Mouse (Mus musculus): ENCODE results near the gene Insr.
"Not testable (repeated sequence)": the region's sequence is repeated elsewhere in the genome, so short reads cannot be mapped to it uniquely, and the experiment has no call there.

Gene Insr

DNA sequence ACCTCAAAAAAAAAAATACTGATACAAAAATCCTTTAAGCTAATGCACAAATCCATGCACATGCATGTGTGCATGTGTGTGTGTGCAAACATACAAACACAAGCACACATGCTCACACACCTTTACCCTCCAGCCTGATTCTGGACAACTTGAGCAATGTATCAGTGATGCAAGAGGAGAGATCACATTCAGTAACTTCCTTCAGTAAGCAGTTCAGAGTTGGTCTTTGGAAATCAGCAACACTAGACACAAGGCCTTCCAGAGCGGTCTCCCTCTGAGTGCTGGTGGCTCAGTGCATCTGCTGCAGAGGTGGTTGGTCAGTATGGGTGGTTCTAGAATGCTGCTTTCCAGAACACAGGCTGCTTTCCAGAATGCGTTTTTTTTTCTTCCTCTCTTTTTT lies 46.8 kb downstream of the Insr start:
- no peak for DNase-seq (ENCODE audit: low read depth, low spot score)

DNA sequence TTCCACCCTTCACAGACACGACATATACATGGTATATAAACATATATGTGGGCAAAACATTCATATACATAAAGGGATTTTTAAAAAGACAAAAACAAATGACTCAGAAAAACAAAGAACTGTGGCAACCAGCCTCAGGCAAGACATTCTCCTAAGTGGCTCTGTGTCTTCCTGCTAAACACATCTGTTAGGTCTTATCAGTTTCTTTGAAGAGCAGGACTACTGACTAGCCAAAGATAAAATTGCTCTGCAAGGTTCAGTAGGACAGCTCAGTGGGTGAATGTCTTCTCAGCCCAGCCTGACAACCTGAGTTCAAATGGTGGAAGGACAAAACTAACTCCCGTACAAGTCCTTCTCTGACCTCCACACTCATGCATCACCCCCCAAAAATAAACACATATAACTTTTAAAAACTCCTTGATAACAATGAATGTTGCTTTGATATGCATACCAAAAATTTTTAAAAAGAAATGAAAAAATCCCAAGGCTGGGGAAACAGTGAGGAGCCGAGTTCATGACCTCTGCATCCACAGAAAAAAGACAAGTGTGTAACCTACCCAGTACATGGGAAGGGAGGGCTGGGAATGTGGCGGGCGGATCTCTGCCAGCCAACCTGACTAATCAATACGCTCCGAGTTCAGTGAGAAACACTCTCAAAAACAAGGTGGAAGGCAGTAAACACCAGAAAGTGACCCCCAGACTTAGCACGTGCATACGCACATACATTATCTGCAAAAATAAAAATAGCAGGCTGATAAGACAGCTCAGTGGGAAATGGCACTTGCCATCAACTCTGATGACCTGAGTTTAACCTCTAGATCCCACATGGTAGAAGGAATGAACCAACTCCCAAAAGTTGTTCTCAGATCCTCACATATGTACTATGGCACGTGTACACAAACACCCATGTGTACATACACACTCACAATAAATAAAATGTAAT lies 49.0 kb downstream of the Insr start:
- DNase-seq (ENCODE audit: low read depth, low spot score) = no peak

DNA sequence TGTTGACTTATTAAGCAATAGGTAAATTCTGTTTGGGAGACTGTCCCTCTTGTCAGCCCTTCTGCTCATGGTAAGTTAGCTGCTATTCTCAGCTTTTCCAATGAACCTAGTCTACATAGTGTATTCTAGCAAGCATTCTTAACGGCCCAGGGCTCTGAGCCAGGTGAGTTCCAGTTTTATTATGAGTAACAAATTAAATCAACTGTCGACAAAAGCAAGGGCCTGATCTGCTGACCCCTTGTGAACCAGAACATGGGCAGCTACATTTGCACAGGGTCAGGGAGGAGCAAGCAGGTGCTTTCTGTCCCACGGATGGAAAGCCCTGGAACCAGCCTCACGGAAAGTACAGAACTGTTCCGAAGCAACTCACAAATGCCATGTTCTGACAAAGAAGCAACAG lies 52.0 kb downstream of the Insr start:
- DNase-seq (ENCODE audit: low read depth, low spot score) = no peak

DNA sequence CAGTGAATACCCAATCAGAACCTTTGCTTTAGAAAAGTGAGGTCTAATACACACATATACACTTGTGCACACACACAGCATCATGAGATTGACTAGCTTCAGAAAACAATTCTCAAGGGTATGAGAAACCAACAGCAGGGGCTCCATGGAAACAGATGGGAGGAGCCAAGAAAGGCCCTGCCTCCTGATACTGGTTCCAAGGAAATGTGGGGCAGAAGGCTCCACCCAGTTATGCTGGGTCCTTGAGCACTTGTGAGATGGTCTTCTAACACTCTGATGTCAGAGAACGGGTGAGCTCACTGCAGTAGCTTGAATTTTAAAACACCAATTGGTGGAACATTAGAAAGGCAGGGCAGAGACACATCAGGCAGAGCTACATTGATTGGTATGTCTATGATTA lies 53.7 kb downstream of the Insr start:
- DNase-seq (ENCODE audit: low read depth, low spot score) = no peak

GRCm38 (mm10) chr8:3225184-3225583 lies 54.2 kb downstream of the Insr start:
- no peak for DNase-seq (ENCODE audit: low read depth, low spot score)

DNA sequence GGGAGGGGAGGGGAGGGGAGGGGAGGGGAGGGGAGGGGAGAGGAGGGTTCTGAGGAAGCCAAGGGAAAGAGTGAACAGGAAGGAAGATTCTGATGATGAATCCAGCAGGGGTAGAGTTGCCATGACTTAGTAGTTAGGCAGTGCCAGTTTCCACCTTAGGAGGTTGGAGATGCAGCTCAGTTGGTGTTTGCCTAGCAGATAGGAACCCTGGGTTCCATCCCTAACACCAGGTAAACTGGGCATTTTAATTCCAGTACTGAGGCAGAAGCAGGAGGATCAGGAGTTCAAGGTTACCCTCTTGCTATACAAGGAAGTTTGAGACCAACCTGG lies 56.8 kb downstream of the Insr start:
- DNase-seq (ENCODE audit: low read depth, low spot score) = no peak

DNA sequence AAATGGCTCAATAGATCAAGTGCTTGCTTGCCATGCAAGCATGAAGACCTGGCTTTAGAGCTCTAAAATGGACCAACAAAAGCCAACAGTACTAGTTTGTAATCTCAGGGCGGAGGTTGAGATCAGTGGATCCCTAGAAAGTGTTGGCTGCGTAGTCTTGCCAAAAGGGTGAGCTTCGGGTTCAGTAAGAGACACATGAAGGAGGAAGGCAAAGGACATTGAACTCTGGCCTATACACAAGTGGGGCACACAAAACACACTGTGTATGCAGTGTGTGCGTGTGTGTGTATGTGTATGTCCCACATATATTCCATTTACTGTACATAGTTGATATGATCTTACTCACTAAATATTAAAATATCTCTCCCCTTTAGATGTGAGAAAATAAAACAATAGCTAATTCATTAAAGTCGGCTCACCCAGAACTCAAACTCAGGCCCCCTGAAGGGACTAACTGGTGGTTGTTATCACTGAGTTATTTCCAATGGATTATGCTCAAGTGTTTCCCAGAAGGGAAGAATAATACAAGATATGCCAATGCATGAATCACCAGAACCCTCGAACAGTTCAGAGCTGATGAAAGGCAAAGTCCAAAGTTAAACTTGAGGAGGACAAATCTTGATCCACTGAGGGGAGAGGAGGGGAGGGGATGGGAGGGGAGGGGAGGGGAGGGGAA lies 57.3 kb downstream of the Insr start:
- DNase-seq (ENCODE audit: low read depth, low spot score) = peak; percentile 44

DNA sequence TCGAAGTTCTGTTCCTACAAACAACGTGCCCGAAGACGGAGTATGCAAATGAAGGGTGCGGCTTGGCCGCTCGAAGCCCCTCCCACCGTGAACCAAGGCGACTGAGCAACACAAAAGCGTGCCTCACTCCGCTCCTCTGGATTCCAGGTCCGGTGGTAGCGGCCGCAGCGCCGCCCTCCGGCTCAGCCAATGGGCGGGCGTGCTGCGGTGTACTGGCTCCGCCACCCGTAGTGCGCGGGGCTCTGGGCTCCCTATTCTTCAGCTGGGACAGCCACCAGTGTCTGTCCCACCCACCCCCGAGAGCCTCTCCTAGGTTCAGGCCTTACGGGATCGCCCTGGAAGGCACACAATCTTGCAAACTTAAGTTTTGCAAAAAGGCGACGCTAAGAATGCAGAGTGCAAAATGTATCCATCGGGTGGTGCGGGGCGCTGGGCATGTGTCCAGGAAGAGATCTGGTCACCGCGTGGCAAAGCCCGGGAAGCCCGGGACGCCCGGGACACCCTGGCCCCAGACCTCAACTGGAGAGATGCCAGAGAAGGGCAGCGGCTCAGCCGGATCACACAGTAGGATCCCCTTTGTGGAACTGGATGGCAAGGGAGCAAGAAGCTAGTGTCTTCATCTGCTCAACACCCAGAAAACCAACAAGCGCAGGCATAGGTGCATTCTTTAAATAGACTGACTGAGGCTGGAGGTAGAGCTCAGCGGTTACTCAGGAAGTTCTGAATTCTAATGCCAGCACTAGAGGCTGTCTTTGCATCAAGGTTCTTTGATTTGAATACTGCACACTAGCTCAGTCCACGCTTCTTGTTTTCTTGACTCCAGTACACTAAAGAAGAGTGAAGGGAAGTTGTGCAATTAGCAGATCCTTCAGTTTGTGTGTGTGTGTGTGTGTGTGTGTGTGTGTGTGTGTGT lies 58.1 kb downstream of the Insr start:
- DNase-seq (ENCODE audit: low read depth, low spot score) = peak; percentile 98

- DNase-seq (ENCODE audit: low read depth, low spot score) = peak; percentile 66
Measured at GRCm38 (mm10) chr8:3220502-3220901, 58.9 kb downstream of the Insr start.

GRCm38 (mm10) chr8:3219921-3220411 lies 59.5 kb downstream of the Insr start:
- DNase-seq (ENCODE audit: low read depth, low spot score) = no peak

GRCm38 (mm10) chr8:3219266-3219665 lies 60.2 kb downstream of the Insr start:
- DNase-seq (ENCODE audit: low read depth, low spot score) = peak; percentile 54

GRCm38 (mm10) chr8:3216541-3217092 lies 62.8 kb downstream of the Insr start:
- no peak for DNase-seq (ENCODE audit: low read depth, low spot score)

DNA sequence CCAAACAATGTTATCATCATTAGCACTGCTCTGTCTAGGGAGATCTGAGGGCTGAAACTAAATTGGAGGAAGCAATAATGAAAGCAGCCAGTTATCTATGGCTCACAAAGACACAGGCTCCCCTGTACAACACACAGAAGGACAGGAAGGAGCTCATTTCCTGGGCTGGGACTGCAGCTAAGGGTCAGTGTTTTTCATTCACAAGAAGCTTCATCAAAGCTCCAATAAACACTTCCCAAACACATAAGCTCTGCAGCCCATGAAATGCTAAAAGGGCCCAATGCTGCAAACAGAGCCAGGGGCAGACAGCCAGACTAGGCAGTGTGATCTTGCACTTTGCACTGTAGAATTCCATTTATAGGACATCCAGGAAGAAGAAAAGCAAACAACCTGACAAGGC lies 63.9 kb downstream of the Insr start:
- DNase-seq (ENCODE audit: low read depth, low spot score) = no peak

DNA sequence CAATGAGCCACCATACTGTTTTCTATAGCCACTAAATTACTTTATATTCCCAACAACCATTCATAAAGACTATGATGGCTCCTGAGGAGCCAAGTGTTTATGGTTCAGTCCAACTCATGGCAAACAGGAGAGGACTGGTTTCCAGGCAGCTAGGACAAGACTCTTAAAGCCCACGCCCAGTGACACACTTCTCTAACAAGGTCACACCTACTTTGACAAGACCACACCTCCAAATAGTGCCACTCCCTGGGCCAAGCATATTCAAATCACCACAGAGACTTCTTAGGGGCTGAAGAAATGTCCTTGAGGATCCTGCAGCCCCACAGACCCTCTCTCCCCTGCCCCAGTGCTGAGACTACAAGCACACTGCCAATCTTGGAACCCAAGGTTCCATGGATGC lies 64.8 kb downstream of the Insr start:
- DNase-seq (ENCODE audit: low read depth, low spot score) = no peak

DNA sequence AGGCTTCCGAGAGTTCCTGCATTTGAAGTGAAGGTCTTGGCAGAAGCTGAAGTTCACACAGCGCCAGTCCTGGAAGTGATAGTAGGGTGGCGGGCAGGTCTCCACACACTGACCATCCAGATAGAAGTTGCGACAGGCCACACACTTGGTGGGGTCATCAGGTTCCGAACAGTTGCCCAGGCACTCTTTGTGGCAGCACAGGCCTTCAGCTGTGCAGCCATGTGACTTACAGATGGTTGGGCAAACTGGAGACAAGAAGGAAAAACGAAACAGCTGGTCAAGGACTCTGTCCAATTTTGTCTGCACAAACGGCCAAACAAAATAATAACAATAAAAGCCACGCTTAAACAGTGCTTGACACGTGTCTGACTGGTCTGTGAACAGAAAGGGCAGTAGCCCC lies 68.0 kb downstream of the Insr start:
- peak; percentile 26 for DNase-seq (ENCODE audit: low read depth, low spot score)

GRCm38 (mm10) chr8:3209960-3210359 lies 69.5 kb downstream of the Insr start:
- DNase-seq (ENCODE audit: low read depth, low spot score) = no peak

GRCm38 (mm10) chr8:3209268-3209667 lies 70.1 kb downstream of the Insr start:
- DNase-seq (ENCODE audit: low read depth, low spot score) = peak; percentile 87

GRCm38 (mm10) chr8:3208729-3209128 lies 70.7 kb downstream of the Insr start:
- no peak for DNase-seq (ENCODE audit: low read depth, low spot score)

- no peak for DNase-seq (ENCODE audit: low read depth, low spot score)
Measured at GRCm38 (mm10) chr8:3204758-3205443, 74.5 kb downstream of the Insr start.

GRCm38 (mm10) chr8:3202792-3203191 lies 76.6 kb downstream of the Insr start:
- DNase-seq (ENCODE audit: low read depth, low spot score) = no peak

DNA sequence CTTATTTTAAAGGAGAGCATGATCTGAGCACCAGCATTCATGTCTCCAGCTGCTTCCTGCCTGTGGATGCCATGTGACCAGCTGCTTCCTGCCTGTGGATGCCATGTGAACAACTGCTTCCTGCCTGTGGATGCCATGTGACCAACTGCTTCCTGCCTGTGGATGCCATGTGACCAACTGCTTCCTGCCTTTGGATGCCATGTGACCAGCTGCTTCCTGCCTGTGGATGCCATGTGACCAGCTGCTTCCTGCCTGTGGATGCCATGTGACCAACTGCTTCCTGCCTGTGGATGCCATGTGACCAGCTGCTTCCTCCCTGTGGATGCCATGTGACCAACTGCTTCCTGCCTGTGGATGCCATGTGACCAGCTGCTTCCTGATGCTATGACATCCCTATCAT lies 85.1 kb downstream of the Insr start:
- DNase-seq (ENCODE audit: low read depth, low spot score) = not testable (repeated sequence)
